Mouse (Mus musculus) liver, embryonic 12.5 days (tissue): Measurements from ENCODE around the gene Usp50. TPM values are rescaled to one million over a fixed set of nuclear protein-coding genes. Genes with fewer than 3 reads are reported as not detected.
A peak's percentile ranks its signal among the peaks of the same experiment; 100 is the strongest.

ENCODE experiments used
- ATAC-seq: fragments of 200-750 bp; cut with Nextera tagmentation; 2 replicates; pipeline ENCODE4 v1.8.0; 2017; ENCODE audit warnings: moderate number of reproducible peaks, mild to moderate bottlenecking, moderate library complexity
- H3K27ac ChIP-seq: fragments of 300-500 bp; sonication (generic); 2 replicates; pipeline ENCODE4 v1.5.1; 2016; ENCODE audit warnings: mild to moderate bottlenecking
- H3K27me3 ChIP-seq: fragments of 300-500 bp; sonication (generic); replicated peaks from 2 replicates; pipeline ENCODE4 v1.6.1; 2016; ENCODE audit warnings: mild to moderate bottlenecking, moderate library complexity
- H3K36me3 ChIP-seq: fragments of 300-500 bp; sonication (generic); 2 replicates; pipeline ENCODE4 v1.6.1; 2016; ENCODE audit warnings: mild to moderate bottlenecking, moderate library complexity
- H3K4me1 ChIP-seq: fragments of 300-500 bp; sonication (generic); 2 replicates; pipeline ENCODE4 v1.6.1; 2016
- H3K4me2 ChIP-seq: fragments of 300-500 bp; sonication (generic); 2 replicates; pipeline ENCODE4 v1.6.1; 2016; ENCODE audit warnings: mild to moderate bottlenecking, moderate library complexity
- H3K4me3 ChIP-seq: fragments of 300-500 bp; sonication (generic); 2 replicates; pipeline ENCODE4 v1.5.1; 2016; ENCODE audit warnings: mild to moderate bottlenecking, moderate library complexity
- H3K9ac ChIP-seq: fragments of 300-500 bp; sonication (generic); 2 replicates; pipeline ENCODE4 v1.6.1; 2016; ENCODE audit warnings: mild to moderate bottlenecking, moderate library complexity
- H3K9me3 ChIP-seq: fragments of 300-500 bp; sonication (generic); replicated peaks from 2 replicates; pipeline ENCODE4 v1.6.1; 2016; ENCODE audit warnings: mild to moderate bottlenecking, moderate library complexity
- WGBS: fragments of 180-500 bp; shearing (Covaris S2); methylation state at CpG from one replicate; pipeline ENCODE4 v1.1.7; 2016; ENCODE audit not compliant: insufficient replicate concordance; 5-methylcytosine and 5-hydroxymethylcytosine counted together
- polyA plus RNA-seq: library from polyadenylated mRNA; unstranded; fragments of >200 nt; fragmentation: Nextera tagmentation; extraction: Ambion mirVana; gene quantifications from 2 replicates; pipeline ENCODE4 v1.2.1, GENCODE M21; 2016

Usp50 gene
- polyA plus RNA-seq, 1 experiment from 2014 or later = 2.6 TPM

GRCm38 (mm10) chr2:126735339-126736073 is 47.8 kb downstream of the Usp50 start:
- 78% methylated on average over 6 of the region's 6 CpGs for whole genome bisulfite sequencing
- Histone ChIP-seq H3K27me3 (no peaks in the 10 kb centered on the region), H3K9ac (no peak overlapping the region), H3K9me3 (no peaks in the 10 kb centered on the region), H3K4me1 (no peaks in the 10 kb centered on the region), H3K4me3 (no peak overlapping the region), H3K27ac (no peak overlapping the region), H3K4me2 (no peak overlapping the region), H3K36me3 (peaks cover 78% of the 10 kb centered on the region)
- ATAC-seq = no peak

- H3K36me3 ChIP-seq = peaks cover 72% of the 10 kb centered on the region
- no peak overlapping the region for H3K4me3 ChIP-seq
- H3K9me3 ChIP-seq = no peaks in the 10 kb centered on the region
- no peak overlapping the region for H3K27ac ChIP-seq
- peaks cover 4% of the 10 kb centered on the region; the same call in 1 of the 2 replicates for H3K4me1 ChIP-seq
- 82% methylated on average over 2 of the region's 2 CpGs for WGBS
- no peak for ATAC-seq
- H3K27me3 ChIP-seq = no peaks in the 10 kb centered on the region
- H3K9ac ChIP-seq = no peak overlapping the region
- H3K4me2 ChIP-seq = no peak overlapping the region
These were observed 52.8 kb downstream of the Usp50 start for GRCm38 (mm10) chr2:126730502-126730901.

- Histone ChIP-seq H3K9me3 (no peaks in the 10 kb centered on the region), H3K27me3 (no peaks in the 10 kb centered on the region), H3K36me3 (peaks cover 62% of the 10 kb centered on the region), H3K4me3 (no peak overlapping the region), H3K27ac (no peak overlapping the region), H3K4me1 (peaks cover 4% of the 10 kb centered on the region; the same call in 1 of the 2 replicates), H3K4me2 (no peak overlapping the region), H3K9ac (no peak overlapping the region)
- 94% methylated on average over 4 of the region's 4 CpGs for WGBS
- no peak for ATAC-seq
These were observed 54.1 kb downstream of the Usp50 start for GRCm38 (mm10) chr2:126729207-126729606.

- Histone ChIP-seq H3K9ac (no peak overlapping the region), H3K4me3 (no peak overlapping the region), H3K4me2 (no peak overlapping the region), H3K27ac (no peak overlapping the region), H3K4me1 (peaks cover 20% of the 10 kb centered on the region), H3K27me3 (no peaks in the 10 kb centered on the region), H3K36me3 (peaks cover 15% of the 10 kb centered on the region), H3K9me3 (no peaks in the 10 kb centered on the region)
- no peak for ATAC-seq
These were observed 70.3 kb downstream of the Usp50 start for GRCm38 (mm10) chr2:126712950-126713349.

GRCm38 (mm10) chr2:126712526-126712925 is 70.7 kb downstream of the Usp50 start:
- Histone ChIP-seq H3K9me3 (no peaks in the 10 kb centered on the region), H3K9ac (no peak overlapping the region), H3K4me2 (no peak overlapping the region), H3K27me3 (no peaks in the 10 kb centered on the region), H3K27ac (no peak overlapping the region), H3K4me3 (no peak overlapping the region), H3K4me1 (peaks cover 22% of the 10 kb centered on the region), H3K36me3 (peaks cover 11% of the 10 kb centered on the region)
- WGBS = 91% methylated on average over 5 of the region's 5 CpGs
- ATAC-seq = no peak

- peak overlapping the region; percentile 94 for H3K4me3 ChIP-seq
- no peak for ATAC-seq
- peak overlapping the region; percentile 88 for H3K9ac ChIP-seq
- H3K36me3 ChIP-seq = 0 out of 2 replicates have a peak, but pooled peaks cover 7% of the 10 kb centered on the region
- H3K27me3 ChIP-seq = peaks cover 16% of the 10 kb centered on the region
- H3K4me2 ChIP-seq = peak overlapping the region; percentile 84
- no peaks in the 10 kb centered on the region for H3K9me3 ChIP-seq
- no peak overlapping the region for H3K27ac ChIP-seq
- peaks cover 10% of the 10 kb centered on the region for H3K4me1 ChIP-seq
- 45% methylated on average over 4 of the region's 4 CpGs for WGBS
These were observed 74.9 kb downstream of the Usp50 start for GRCm38 (mm10) chr2:126708361-126708760.

- Histone ChIP-seq H3K4me3 (peak overlapping the region; percentile 94), H3K36me3 (0 out of 2 replicates have a peak, but pooled peaks cover 4% of the 10 kb centered on the region), H3K9me3 (no peaks in the 10 kb centered on the region), H3K27me3 (peaks cover 16% of the 10 kb centered on the region), H3K4me1 (peaks cover 10% of the 10 kb centered on the region), H3K27ac (peak overlapping the region; percentile 77), H3K9ac (peak overlapping the region; percentile 88), H3K4me2 (peak overlapping the region; percentile 84)
- 1% methylated on average over 23 of the region's 23 CpGs for WGBS
- ATAC-seq = peak; percentile 82
These were observed 75.9 kb downstream of the Usp50 start for GRCm38 (mm10) chr2:126707438-126707779.

GRCm38 (mm10) chr2:126706759-126707437 is 76.4 kb downstream of the Usp50 start, which contains the start of gene Usp8:
Gene Usp8, plus strand, starts transcription at chr2:126707328.
- H3K27me3 ChIP-seq = peaks cover 18% of the 10 kb centered on the region
- peaks cover 10% of the 10 kb centered on the region for H3K4me1 ChIP-seq
- peak within 1 kb of the TSS; percentile 88 for H3K9ac ChIP-seq
- WGBS = 2% methylated on average over 47 of the region's 47 CpGs
- peak within 1 kb of the TSS; percentile 77 for H3K27ac ChIP-seq
- H3K9me3 ChIP-seq = no peaks in the 10 kb centered on the region
- peak within 1 kb of the TSS; percentile 84 for H3K4me2 ChIP-seq
- ATAC-seq = peak; percentile 100
- H3K4me3 ChIP-seq = peak within 1 kb of the TSS; percentile 94
- 0 out of 2 replicates have a peak, but pooled peaks cover 3% of the 10 kb centered on the region for H3K36me3 ChIP-seq

GRCm38 (mm10) chr2:126695285-126695684 is 88.0 kb downstream of the Usp50 start:
- Histone ChIP-seq H3K9me3 (no peaks in the 10 kb centered on the region), H3K27ac (no peak overlapping the region), H3K4me2 (no peak overlapping the region), H3K9ac (no peak overlapping the region), H3K27me3 (peaks cover 4% of the 10 kb centered on the region; the same call in 1 of the 2 replicates), H3K36me3 (no peaks in the 10 kb centered on the region), H3K4me3 (no peak overlapping the region), H3K4me1 (no peaks in the 10 kb centered on the region)
- no peak for ATAC-seq
- 56% methylated on average over 6 of the region's 6 CpGs for WGBS

- H3K27ac ChIP-seq = no peak overlapping the region
- no peaks in the 10 kb centered on the region for H3K4me1 ChIP-seq
- H3K9me3 ChIP-seq = no peaks in the 10 kb centered on the region
- no peak for ATAC-seq
- H3K4me2 ChIP-seq = no peak overlapping the region
- no peaks in the 10 kb centered on the region for H3K36me3 ChIP-seq
- WGBS = 71% methylated on average over 3 of the region's 3 CpGs
- no peak overlapping the region for H3K4me3 ChIP-seq
- H3K27me3 ChIP-seq = no peaks in the 10 kb centered on the region
- H3K9ac ChIP-seq = no peak overlapping the region
These were observed 92.0 kb downstream of the Usp50 start for GRCm38 (mm10) chr2:126691290-126691689.

- no peak overlapping the region for H3K4me2 ChIP-seq
- no peaks in the 10 kb centered on the region for H3K9me3 ChIP-seq
- 53% methylated on average over 1 of the region's 1 CpGs for WGBS
- ATAC-seq = no peak
- peaks cover 8% of the 10 kb centered on the region; the same call in 1 of the 2 replicates for H3K4me1 ChIP-seq
- H3K36me3 ChIP-seq = peaks cover 18% of the 10 kb centered on the region
- H3K27ac ChIP-seq = no peak overlapping the region; the same call in 1 of the 2 replicates
- no peak overlapping the region for H3K4me3 ChIP-seq
- H3K27me3 ChIP-seq = no peaks in the 10 kb centered on the region
- no peak overlapping the region for H3K9ac ChIP-seq
These were observed 100.3 kb downstream of the Usp50 start for GRCm38 (mm10) chr2:126682937-126683336.

- Histone ChIP-seq H3K4me3 (no peak overlapping the region), H3K27me3 (no peaks in the 10 kb centered on the region), H3K9me3 (no peaks in the 10 kb centered on the region), H3K27ac (no peak overlapping the region), H3K4me1 (peaks cover 8% of the 10 kb centered on the region; the same call in 1 of the 2 replicates), H3K36me3 (peaks cover 21% of the 10 kb centered on the region), H3K4me2 (no peak overlapping the region), H3K9ac (no peak overlapping the region)
- WGBS = 38% methylated on average over 2 of the region's 2 CpGs
- ATAC-seq = no peak
These were observed 100.9 kb downstream of the Usp50 start for GRCm38 (mm10) chr2:126682333-126682732.
